Mouse (Mus musculus) frontal cortex, adult (tissue): ENCODE data around the gene Xpo5.

Experiments used
- ATAC-seq: cut with Nextera tagmentation; 2 replicates; pipeline ENCODE4 v1.9.2; 2017; ENCODE audit warnings: mild to moderate bottlenecking, moderate library complexity, mixed read lengths; ENCODE audit not compliant: low TSS enrichment

Gene Xpo5

DNA sequence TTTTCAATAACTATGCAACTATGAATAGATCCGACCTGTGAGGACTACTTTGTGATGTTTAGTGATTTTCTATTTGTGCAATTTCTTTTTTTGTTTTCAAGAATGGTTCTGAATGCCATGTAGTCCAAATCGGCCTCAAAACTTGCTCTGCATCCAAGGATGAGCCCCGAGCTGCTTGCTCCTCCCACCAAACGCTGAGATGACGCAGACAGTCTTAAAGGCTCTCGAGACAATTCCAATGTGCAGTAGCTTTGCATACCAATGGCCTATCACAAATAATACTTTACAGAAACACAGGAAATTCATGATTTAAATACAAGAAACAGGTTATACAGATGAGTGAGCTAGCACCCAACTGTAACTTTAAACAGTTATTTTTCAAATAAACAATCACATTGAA, 1.4 kb upstream of the Xpo5 start:
- ATAC-seq, result no peak

DNA sequence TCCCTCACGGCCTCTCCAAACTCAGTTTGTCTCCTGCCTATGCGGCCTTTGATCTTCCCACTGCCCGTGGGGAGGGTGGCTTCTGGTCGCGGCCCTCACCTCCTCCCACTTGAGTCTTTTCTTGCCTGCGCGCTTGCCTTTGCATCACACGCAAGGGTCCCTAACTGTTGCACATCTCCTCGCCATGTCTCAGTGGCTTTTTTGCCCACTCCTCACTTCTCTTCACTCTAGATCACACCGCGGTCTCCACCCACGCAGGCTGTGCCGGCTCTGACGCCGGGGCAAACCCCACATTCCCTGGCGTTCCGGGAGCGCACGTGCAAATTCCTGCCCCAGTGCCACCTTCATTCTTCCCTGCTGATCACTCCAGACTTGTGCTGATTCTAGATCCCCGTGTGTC, 496 bp downstream of the Xpo5 start:
- ATAC-seq, result peak; percentile 38; the same call in 1 of the 2 replicates

DNA sequence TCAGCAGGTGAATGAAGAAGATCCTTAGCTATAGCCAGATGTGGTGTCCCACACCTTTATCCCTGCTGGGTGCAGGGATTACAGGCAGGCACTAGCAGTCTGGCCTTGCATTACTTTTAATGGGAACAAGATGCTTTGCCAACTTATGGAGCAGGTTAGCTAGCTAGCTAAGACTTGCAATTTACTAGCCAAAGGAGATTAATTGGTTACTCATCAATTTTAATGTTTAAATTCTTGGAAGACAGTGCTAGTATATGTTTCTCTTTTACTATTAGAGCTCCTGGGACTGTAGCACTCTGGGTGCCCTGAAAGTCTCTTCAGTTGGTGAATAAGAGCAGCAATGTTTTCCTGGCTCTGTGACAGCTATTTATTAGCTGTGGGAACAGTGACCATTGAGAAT, 4.1 kb downstream of the Xpo5 start:
- ATAC-seq, result no peak

DNA sequence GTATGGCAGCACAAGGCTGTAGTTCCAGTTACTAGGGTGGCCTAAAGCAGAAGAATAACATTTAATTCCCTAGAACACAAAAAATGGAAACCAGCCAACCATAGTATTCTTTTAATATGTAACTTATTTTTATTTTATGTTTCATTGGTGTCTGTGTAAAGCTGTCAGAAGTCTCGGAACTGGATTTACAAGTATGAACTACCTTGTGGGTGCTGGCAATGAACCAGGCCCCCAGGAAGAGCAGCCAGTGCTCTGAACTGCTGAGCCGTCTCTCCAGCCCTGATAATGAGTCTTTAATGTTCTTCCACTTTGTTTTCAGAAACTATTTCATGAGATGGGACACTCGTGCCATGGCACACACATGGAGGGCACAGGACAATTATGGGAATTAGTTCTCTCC, 8.0 kb downstream of the Xpo5 start:
- ATAC-seq, result no peak

DNA sequence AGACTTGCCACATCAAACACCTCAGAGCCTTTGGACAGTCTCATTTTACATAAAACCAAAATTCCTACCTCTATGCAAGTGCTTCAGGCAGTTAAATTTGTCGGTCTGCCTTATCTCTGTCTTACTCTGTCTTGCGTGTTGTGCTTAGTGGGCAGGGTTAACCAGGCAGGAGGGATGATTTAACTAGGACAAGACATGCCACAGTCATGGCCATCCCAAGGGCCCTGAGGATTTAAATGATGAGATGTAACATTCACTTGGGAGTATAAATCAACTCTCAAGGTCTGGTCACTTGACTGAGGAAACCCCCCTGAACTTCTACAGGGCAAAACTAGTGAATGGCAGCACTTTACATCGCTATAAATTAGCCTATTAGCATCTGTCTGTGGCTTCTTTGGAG, 19.0 kb downstream of the Xpo5 start:
- no peak for ATAC-seq

DNA sequence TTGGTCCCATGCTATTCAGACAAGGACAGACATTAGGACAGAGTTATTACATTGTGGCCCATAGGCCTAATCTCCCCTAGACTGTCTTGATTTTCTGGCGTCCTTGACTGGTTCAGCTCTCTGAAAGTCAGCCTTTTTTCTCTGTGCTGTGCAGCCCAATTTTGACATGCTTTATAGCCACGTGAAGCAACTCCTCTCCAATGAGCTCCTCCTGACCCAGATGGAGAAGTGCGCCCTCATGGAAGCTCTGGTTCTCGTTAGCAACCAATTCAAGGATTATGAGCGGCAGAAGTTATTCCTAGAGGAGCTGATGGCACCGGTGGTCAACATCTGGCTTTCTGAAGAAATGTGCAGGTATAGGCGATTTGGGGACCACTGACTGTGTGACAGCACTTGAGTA, 25.0 kb downstream of the Xpo5 start:
- no peak for ATAC-seq

DNA sequence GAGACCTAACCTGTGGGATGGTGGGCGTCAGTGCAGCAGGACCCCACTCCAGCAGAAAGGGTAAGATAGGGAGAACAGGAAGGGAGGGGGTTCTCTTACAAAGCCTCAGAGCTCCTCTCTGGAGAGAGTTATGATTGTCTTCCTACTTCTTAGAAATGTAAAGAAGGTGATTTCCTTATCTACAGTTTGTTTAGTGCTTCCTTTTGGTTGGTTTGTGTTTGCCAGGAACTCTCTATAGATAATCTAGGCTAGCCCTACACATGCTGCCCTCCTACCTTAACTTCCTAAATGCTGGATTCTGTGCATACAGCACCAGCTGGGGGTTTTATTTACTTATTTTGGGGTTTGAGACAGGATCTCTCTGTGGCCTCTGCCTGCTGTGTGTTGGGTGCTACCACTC, 33.5 kb downstream of the Xpo5 start:
- no peak for ATAC-seq

DNA sequence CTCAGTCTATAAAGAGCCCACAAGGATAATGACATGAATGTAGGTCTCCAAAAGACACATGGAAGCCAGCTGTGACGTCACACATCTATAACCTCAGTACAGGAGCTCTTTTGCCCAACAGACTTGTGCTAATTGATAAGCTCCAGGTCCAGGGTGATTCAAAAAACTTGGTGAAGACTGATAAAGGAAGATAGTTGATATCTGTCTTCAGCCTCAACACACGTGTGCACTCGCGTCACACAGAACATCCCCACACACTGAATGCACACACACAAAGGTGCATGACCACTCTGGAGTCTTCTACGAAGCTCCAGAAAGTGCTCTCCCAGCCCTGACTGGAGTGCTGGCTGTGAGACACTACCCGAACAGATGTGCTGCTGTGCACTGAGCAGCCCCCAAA, 34.5 kb downstream of the Xpo5 start:
- no peak for ATAC-seq

DNA sequence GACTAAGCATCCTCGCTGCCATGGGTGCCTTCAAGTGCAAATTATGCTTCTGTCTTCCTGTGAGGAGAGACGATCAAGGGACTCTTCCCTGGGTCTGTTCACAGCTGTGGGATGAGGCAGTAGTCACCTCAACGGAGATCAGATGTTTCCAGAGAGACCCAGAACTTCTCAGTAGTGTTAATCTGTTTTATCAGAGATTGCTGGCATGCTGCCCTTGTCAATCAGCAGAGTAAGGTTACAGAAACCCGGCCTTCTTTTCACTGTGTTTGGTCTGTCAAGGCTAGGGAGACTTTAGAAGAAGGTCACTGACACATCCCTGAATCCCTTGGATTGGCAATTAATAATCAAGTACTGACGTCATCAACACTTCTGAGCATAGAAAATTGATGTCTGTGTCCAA, 34.9 kb downstream of the Xpo5 start:
- no peak for ATAC-seq

DNA sequence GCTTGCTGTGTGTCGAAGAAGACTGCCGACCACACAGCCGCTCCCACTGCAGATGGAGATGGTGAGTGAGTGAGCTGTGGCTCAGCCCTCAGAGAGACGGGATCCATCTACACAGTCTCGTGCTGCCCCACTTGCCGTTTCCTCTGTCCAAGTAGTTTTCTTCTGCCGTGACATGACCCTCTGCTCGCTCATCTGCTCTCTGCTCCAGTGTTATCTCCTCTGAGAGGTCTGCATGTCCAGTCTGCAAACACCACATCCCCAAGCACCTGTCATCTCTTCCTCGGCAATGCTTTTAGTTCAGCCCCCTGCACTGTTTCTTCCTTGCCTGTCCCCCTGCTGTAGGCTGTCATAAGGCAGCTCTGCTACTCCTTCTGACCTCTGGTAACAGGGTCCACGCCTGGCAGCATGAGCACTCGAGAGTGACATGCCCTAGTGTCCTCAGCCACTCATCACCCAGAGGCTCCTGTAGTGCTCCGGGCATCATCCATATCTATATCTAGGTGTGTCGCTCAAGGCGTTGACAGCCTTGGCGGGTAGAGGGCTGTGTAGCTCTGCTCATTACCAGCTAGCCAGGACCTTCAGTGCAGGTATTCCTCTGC, 37.0 kb downstream of the Xpo5 start:
- ATAC-seq, result no peak

DNA sequence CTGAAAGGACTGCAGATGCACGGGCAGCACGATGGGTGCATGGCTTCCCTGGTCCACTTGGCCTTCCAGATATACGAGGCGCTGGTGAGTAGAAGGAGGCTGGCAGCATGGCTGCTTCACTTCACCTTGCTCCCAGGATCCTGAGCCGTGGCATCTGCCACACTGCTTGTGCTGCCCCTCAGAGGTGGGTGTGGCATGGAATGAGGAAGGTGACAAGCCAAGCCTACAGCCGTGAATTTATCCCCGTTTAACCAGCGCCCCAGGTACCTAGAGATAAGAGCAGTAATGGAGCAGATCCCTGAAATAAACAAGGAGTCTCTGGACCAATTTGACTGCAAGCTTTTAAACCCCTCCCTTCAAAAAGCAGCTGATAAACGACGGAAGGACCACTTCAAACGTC, 38.9 kb downstream of the Xpo5 start:
- ATAC-seq, result no peak

DNA sequence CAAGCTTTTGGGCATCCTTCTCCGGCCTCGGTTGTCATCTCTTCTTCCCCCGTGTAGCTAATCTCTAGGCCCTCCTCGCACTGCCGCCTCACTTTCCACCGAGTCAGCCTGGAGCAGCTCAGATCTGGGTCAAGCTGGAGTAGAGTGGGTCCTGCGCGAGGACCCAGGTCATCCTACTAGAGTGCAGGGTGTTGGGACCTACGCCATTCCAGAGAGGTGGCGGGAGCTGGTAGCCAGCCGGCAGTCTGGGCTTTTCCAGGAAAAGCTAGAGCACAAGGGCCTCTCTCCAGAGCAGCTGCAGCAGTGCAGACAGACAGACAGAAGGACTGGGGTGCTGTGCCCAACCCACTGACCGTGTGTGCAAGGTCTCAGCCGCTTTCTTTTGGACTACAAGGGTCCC, 39.7 kb downstream of the Xpo5 start:
- no peak for ATAC-seq

DNA sequence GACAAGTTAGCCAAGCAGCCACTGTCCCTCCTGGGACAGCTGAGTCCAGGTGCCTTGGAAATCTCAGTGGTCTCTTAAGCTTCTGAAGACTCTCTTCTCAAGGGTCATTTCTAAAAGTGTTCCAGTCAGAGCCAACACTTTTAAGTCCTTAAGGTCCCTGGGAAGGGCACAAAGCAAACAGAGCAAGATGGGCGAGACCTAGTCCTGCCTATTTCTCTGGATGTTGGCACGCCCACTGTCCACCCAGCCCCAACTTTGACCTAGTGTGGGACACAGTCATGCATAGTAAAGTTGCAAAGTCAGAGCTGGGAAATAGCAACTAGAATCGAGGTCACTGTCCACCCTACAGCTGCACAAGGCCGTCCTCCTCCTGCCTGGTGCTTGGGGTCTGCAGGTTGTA, 40.4 kb downstream of the Xpo5 start:
- ATAC-seq, result no peak

DNA sequence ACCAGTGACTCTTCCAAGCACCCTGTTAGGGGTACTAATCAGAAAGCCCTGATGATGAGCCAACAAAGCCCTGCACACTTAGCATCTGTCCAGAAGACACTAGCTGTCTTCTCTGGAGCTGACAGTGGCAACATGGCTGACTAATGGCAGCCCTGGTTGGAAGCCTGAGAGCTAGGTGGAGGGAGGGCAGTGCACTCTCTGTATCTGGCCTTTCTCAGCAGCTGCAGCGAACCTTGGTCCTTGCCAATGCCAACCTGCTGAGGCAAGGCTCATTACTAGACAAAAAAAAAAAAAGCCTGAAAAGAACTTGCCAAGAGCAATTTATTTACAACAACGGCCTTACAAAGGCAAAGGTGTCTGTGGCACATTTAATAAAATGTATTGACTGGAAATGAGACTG, 41.0 kb downstream of the Xpo5 start:
- no peak for ATAC-seq

DNA sequence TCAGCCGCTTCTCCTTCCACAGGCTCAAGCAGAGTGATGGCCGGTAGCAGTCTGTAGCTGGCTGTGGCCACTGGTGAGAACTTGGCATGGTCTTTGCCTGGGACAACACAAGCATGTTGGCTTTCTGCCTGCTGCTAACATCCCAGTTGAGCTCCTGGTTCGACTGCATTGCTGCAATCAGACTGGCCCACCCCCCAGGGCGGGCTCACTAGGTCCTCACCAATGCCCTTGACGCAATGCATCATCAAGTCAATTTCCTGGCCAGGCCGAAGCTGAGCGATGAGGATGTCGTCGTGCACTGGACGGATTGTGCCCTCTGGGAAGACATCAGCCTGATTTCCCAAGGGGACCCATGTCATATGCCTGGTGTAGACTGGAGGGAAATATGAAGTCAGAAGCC, 42.0 kb downstream of the Xpo5 start:
- ATAC-seq, result no peak

DNA sequence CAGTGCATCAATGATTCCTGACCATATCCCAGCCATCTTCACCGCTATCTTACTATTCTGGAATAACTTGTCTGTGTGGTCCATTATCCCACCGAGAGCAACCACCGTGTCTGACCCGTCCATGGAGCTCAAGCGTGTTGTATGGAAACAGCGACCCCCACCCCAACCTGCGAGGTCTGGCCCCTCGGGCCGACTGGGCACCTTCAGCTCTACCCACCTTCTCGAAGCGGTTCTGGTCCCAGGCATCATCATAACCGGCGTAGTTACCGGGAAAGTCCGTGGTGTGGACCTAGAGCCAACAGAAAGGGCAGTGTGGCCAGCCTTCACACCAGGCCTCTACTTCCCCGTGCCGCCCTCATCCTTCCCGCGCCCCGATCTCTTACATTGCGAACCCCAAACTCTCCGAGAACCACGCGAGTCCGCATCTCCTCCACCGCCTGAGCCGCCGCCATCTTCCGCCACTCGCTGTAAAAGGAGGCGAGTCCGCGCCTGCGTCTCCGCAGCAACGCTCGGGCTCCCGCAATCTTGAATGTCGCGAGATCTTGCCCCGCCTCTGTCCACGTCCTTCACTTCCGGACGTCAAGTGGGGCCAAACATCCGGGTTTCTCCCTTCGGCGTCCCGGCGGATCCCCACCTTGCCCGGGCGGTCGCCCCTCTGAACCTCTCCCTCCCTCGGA, 45.1 kb downstream of the Xpo5 start, which contains the start of the genes Polr1c and Yipf3:
Gene Polr1c (minus strand): TSS at position 543 of the 677 bp plus-strand sequence.
Gene Yipf3 (plus strand): TSS at position 569 of the 677 bp plus-strand sequence.
- ATAC-seq, result peak; percentile 88

DNA sequence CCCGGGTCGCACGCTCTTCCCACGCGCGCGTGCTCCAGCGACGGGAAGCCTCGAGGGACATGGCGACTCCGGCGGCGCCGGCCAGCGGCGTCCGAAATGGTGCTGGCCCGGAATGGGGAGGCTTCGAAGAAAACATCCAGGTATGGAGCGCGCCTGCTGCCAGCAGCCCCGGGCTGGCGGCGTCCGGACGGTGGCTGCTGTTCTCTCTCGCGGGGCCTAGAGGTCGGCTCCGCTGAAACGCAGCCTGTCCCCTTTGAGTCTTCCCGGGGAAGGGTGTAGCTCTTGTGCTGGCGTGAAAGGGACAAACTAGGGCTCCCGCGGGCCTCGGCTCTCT, 45.6 kb downstream of the Xpo5 start:
- ATAC-seq, result peak; percentile 28; the same call in 1 of the 2 replicates

DNA sequence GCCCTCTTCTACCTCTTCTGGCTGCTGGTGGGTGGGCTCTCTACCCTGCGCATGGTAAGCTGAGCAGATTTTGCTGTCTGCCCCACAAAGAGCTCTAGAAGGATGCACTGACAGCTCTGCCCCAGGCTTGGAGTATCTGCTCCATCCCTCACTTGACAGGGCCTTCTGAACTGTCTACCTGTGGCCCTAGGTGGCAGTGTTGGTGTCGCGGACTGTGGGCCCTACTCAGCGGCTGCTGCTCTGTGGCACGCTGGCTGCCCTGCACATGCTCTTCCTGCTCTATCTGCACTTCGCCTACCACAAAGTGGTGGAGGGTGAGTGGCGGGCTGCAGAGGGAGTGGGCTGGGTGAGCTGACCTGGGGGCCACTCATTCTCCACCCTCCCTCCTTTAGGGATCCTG, 48.6 kb downstream of the Xpo5 start:
- ATAC-seq, result no peak

DNA sequence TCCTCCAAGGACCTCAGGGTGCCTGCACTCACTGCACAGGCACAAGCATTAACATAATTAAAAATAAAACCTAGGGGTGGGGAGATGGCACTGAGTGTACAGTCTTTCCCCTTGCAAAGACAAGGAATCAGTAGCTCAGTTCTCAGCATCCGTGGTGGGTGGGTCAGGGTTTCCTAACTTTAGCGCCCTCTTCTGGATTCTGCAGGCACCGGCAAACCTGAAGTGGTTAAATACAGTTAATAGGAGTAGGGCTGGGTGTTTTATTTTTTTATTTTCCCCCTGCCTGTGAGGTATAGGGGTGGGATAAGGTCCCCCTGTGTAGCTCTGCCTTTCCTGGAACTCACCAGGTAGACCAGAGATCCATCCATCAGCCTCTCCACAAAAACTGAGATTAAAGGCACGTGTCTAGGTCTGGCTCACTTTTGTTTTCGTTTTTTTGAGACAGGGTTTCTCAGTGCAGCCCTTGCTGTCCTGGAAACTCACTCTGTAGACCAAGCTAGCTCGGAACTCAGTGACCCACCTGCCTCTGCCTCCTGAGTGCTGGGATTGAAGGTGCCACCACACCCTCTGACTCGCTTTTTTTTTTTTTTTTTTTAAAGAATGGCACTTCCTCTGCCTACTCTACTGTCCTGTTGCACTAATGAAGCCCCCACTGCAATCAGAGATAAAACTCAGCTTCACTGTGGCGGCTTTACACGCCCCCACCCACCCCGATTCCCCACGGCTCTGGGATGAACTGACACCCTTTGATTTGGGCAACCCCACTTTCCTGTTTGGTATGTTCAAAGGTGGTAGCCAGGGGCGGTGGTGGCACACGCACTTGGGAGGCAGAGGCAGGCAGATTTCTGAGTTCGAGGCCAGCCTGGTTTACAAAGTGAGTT, 50.2 kb downstream of the Xpo5 start:
- no peak for ATAC-seq

DNA sequence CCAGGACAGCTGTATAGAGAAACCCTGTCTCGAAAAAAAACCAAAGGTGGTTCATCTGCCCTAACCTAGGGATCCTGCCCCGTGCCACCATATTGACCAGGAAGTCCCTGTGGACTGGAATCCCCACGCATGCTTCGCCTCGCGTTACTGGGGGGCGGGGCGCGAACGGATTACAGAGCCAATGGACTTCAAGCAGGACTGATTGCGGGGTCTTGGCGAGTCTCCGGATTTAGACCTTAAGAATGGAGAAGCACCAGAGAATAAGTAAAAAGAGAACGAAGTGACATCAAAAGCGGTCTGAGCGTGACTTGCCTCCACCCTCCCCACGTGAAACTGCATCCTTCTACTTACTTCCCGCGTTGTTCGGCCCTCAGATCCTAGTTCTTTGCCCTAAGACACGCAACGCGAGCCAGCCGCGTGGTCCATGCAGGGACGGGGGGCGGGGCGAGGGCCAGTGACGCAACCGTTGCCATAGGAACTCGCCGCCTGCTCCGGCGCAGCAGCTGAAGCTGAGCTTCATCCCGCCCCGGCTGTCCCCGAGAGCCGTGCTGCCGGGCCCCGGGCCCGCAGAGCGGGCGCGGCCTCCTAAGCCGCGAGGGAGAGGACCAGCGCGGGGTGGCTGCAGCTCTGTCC, 51.0 kb downstream of the Xpo5 start, which contains the start of gene Lrrc73:
Gene Lrrc73 (plus strand): TSS at position 80 of the 633 bp plus-strand sequence.
- ATAC-seq, result peak; percentile 82

DNA sequence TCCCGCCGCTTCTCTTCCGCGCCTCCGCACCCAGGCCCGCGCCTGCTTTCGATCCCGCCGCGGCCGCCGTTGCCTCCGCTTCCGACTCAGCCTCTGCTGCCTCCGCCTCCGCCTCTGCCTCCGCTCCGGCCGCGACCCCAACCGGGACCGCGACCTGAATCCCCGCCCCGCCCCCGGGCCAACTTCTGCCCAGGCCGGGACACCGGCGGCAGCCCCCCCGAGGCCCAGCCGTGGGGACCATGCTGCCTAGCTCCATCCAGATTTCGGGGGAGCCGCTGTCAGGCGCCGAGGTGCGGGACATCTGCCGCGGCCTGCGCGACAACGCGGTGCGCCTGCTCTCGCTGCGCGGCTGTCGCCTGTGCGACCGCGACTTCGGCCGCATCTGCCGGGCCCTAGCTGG, 51.5 kb downstream of the Xpo5 start:
- ATAC-seq, result no peak

DNA sequence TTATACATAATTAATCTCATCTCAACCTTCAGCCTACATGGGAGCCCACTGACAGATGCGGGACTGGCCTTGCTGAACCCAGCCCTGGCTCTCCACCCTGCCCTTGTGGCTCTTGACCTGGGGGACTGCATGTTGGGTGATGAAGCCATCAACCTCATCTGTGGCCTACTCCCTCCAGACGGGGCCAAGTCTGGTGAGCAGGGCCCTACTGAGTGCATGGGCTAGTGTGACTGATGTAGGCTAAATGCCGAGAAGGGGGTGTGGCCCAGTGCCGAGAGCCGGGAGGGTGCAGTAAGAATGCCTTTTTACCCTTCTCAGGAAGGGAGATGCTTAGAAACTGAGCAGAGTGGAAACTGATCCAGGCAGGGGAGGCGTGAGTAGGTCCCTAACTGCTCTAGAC, 52.6 kb downstream of the Xpo5 start:
- no peak for ATAC-seq
